Mouse (Mus musculus) heart, adult 2 months (tissue): ENCODE data around the gene Tspan5. TPM values are rescaled to one million over a fixed set of nuclear protein-coding genes. Genes with fewer than 3 reads are reported as not detected.

Source experiments
- DNase-seq, 2 experiments: peaks; one replicate each; pipeline ENCODE4 v3.0.0; 2021
- H3K27ac ChIP-seq: fragments of 200-600 bp; 2 replicates; pipeline ENCODE4 v1.8.1; 2022
- H3K27me3 ChIP-seq: fragments of 200-500 bp; 2 replicates; pipeline ENCODE4 v1.6.1; 2012; ENCODE audit warnings: mild to moderate bottlenecking, low read length, inconsistent platforms, mixed read lengths; ENCODE audit not compliant: control insufficient read depth, insufficient read depth
- H3K36me3 ChIP-seq: fragments of 200-500 bp; 2 replicates; pipeline ENCODE4 v1.6.1; 2012; ENCODE audit warnings: low read length, inconsistent platforms; ENCODE audit not compliant: control insufficient read depth, insufficient read depth
- H3K4me1 ChIP-seq: fragments of 200-500 bp; 2 replicates; pipeline ENCODE4 v1.6.1; 2011; ENCODE audit warnings: low read length; ENCODE audit not compliant: control insufficient read depth, insufficient read depth
- H3K4me3 ChIP-seq: fragments of 200-600 bp; 2 replicates; pipeline ENCODE4 v1.8.1; 2022
- H3K79me2 ChIP-seq: fragments of 200-500 bp; replicated peaks from 2 replicates; pipeline ENCODE4 v1.6.1; 2012; ENCODE audit warnings: mild to moderate bottlenecking, inconsistent platforms, low read length, moderate library complexity, mixed read lengths; ENCODE audit not compliant: control insufficient read depth, insufficient read depth
- H3K9ac ChIP-seq: fragments of 200-500 bp; 2 replicates; pipeline ENCODE4 v1.6.1; 2012; ENCODE audit warnings: low read depth, mild to moderate bottlenecking, control low read depth, inconsistent platforms, low read length, mixed read lengths
- CTCF ChIP-seq: fragments of 200-600 bp; IDR thresholded peaks from 2 replicates; pipeline ENCODE4 v1.8.1; 2022; ENCODE audit warnings: antibody characterized with exemption, mild to moderate bottlenecking, moderate library complexity
- EP300 ChIP-seq: fragments of 200-500 bp; IDR thresholded peaks from 2 replicates; pipeline ENCODE4 v1.6.1; 2011; ENCODE audit warnings: low read depth, low read length, control low read depth; ENCODE audit not compliant: insufficient read depth
- POLR2A ChIP-seq: fragments of 200-500 bp; IDR thresholded peaks from 2 replicates; pipeline ENCODE4 v1.6.1; 2011; ENCODE audit warnings: mild to moderate bottlenecking, low read depth, low read length, control low read depth; ENCODE audit not compliant: insufficient read depth
- WGBS: fragments of 180-500 bp; shearing (Covaris S2); methylation state at CpG from one replicate; pipeline ENCODE4 v1.1.7; 2018; 5-methylcytosine and 5-hydroxymethylcytosine counted together
- intact Hi-C: fragments of 180-260 bp; cut with DNase I; formaldehyde crosslinking; loops from one replicate; pipeline ENCODE4 v1.15.1; 2025
- polyA plus RNA-seq: library from polyadenylated mRNA; depleted of rRNA; stranded (reverse); fragments of >200 nt; gene quantifications from 2 replicates; pipeline ENCODE4 v1.2.3, GENCODE M21; 2012
- total RNA-seq, 2 experiments: library from RNA; stranded (reverse); gene quantifications; 2 replicates each; pipeline ENCODE4 v1.2.3; 2021

The Tspan5 gene
- total and polyA plus RNA-seq, 3 experiments: 4.9 to 6.9 (median 5.3) TPM

DNA sequence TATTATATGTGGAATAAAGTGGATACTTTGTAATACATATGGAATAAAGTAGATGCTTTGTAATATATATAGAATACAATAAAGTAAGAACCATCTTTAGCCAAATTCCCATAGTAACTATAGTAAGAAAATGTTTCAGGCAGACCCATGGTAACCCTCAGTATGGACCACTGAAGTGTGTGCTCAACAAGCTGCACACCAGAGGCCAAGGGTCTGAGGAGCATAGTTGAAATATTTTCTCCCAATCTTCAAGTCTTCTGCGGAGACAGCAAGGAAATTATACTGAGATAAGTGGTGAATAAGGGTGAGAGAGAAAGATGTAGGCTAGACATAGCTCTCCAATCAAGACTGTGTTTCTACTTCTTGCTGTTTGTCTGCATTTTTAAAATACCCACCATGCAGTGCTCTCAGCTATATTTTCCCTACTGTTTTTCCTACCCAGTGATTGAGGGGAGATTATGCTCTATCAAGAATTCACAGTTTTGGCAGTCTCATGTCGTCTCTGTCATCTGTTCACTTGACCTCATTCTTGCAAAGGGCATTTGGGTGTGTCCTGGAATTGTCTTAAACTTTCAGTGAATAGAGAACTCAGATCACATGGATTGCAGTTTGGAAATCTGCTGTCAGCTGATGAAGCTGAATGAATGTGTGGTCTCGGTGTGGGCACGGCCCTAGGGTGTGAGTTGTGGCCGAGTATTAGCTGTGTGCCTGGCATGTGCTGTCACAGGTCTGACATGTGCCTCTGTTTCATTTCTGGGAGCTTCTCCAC, 75.1 kb downstream of the Tspan5 start:
- Histone ChIP-seq H3K27me3 (no peaks in the 10 kb centered on the region), H3K9ac (no peak overlapping the region), H3K79me2 (no peaks in the 10 kb centered on the region), H3K27ac (no peak overlapping the region), H3K36me3 (no peaks in the 10 kb centered on the region; the same call in none of the 2 replicates), H3K4me1 (peaks cover 13% of the 10 kb centered on the region), H3K4me3 (no peak overlapping the region)
- TF ChIP-seq EP300 (no peak), POLR2A (no peak), CTCF (no peak)
- no peak for DNase-seq
- WGBS: 36% methylated on average over 5 of the region's 5 CpGs
- intact Hi-C loops: no loop called here

DNA sequence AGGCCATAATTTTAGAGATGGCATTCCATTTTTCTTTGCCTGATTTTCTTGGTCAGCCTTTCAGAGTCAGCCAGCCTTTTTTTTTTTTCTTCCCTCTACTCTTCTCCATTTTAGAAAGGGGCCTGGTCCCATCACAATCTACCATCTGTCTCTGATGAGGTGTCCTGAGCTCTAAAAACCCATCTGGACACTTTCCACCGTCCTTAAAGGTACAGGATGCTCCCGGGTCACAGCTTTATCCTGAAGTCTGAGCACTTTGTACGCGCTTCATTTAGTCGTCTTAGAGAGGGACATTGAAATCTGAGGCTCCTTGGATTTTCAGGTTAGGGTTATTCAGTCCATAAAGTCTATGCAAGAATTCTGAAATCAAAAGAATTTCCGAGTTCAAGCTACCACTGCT, 77.9 kb downstream of the Tspan5 start:
- Histone ChIP-seq H3K79me2 (no peaks in the 10 kb centered on the region), H3K4me1 (peaks cover 11% of the 10 kb centered on the region), H3K27me3 (no peaks in the 10 kb centered on the region), H3K27ac (no peak overlapping the region), H3K4me3 (no peak overlapping the region), H3K9ac (no peak overlapping the region), H3K36me3 (no peaks in the 10 kb centered on the region; the same call in 1 of the 2 replicates)
- DNase-seq: no peak
- intact Hi-C loops: no loop called here
- TF ChIP-seq EP300 (no peak), CTCF (no peak), POLR2A (no peak)
- WGBS: 86% methylated on average over 6 of the region's 6 CpGs

GRCm38 (mm10) chr3:138820296-138820695, 78.3 kb downstream of the Tspan5 start:
- Histone ChIP-seq H3K9ac (no peak overlapping the region), H3K36me3 (no peaks in the 10 kb centered on the region; the same call in 1 of the 2 replicates), H3K4me3 (no peak overlapping the region), H3K79me2 (no peaks in the 10 kb centered on the region), H3K27me3 (no peaks in the 10 kb centered on the region), H3K27ac (no peak overlapping the region), H3K4me1 (peaks cover 7% of the 10 kb centered on the region)
- WGBS: 80% methylated on average over 5 of the region's 5 CpGs
- DNase-seq: no peak
- intact Hi-C loops: no loop called here
- no peak for TF ChIP-seq POLR2A
- no peak for TF ChIP-seq EP300
- TF ChIP-seq CTCF: no peak

GRCm38 (mm10) chr3:138821886-138822445, 80.0 kb downstream of the Tspan5 start:
- Histone ChIP-seq H3K27ac (no peak overlapping the region), H3K9ac (no peak overlapping the region), H3K79me2 (no peaks in the 10 kb centered on the region), H3K4me1 (peaks cover 3% of the 10 kb centered on the region), H3K36me3 (no peaks in the 10 kb centered on the region; the same call in 1 of the 2 replicates), H3K4me3 (no peak overlapping the region), H3K27me3 (no peaks in the 10 kb centered on the region)
- no peak for TF ChIP-seq CTCF
- TF ChIP-seq POLR2A: no peak
- TF ChIP-seq EP300: no peak
- intact Hi-C loops: no loop called here
- DNase-seq: no peak
- 58% methylated on average over 5 of the region's 5 CpGs for WGBS

GRCm38 (mm10) chr3:138823857-138824256, 81.9 kb downstream of the Tspan5 start:
- H3K4me3 ChIP-seq: no peak overlapping the region
- TF ChIP-seq EP300 (no peak), CTCF (no peak), POLR2A (no peak)
- intact Hi-C loops: no loop called here
- no peaks in the 10 kb centered on the region for H3K27me3 ChIP-seq
- H3K9ac ChIP-seq: no peak overlapping the region
- DNase-seq: no peak
- H3K27ac ChIP-seq: no peak overlapping the region
- no peaks in the 10 kb centered on the region for H3K79me2 ChIP-seq
- no peaks in the 10 kb centered on the region for H3K4me1 ChIP-seq
- WGBS: 93% methylated on average over 9 of the region's 9 CpGs
- no peaks in the 10 kb centered on the region for H3K36me3 ChIP-seq

GRCm38 (mm10) chr3:138825296-138825695, 83.3 kb downstream of the Tspan5 start:
- H3K79me2 ChIP-seq: no peaks in the 10 kb centered on the region
- DNase-seq: no peak
- WGBS: 71% methylated on average over 6 of the region's 6 CpGs
- H3K9ac ChIP-seq: no peak overlapping the region
- no peaks in the 10 kb centered on the region for H3K27me3 ChIP-seq
- H3K27ac ChIP-seq: no peak overlapping the region
- no peaks in the 10 kb centered on the region for H3K4me1 ChIP-seq
- TF ChIP-seq CTCF (no peak), POLR2A (no peak), EP300 (no peak)
- H3K36me3 ChIP-seq: no peaks in the 10 kb centered on the region
- intact Hi-C loops: no loop called here
- H3K4me3 ChIP-seq: no peak overlapping the region
